ENCODE assay signal across 12 mouse cellular contexts in genomic region chr14:18731154-18731553, GRCm38 (mm10).
A peak's percentile ranks its signal among the peaks of the same experiment; 100 is the strongest.
DNase-seq lines count a peak whose midpoint lies in the region; ATAC-seq and TF ChIP-seq lines count a peak whose summit lies in the region.
"Had no signal": no experiment of that assay in that cellular context is flagged by ENCODE, and none has a peak within 500 bp of the region (broad histone marks: within the 10 kb centered on the region; RNA-seq: fewer than 3 reads in every experiment).

No protein-coding gene starts in this region.

- H3K9ac ChIP-seq in kidney, postnatal 0 days (ENCODE audit: low read depth, low read length): no peak overlapping the region
- no peak overlapping the region for H3K9ac ChIP-seq in kidney, embryonic 15.5 days
- H3K9ac ChIP-seq in midbrain, embryonic 14.5 days (replicated peaks; ENCODE audit: low read length): no peak overlapping the region
- H3K9ac ChIP-seq: neural tube, embryonic 12.5 days had no signal

- WGBS in kidney, postnatal 0 days: 62% methylated on average over 4 of the region's 4 CpGs
- 68% methylated on average over 4 of the region's 4 CpGs for WGBS in kidney, embryonic 15.5 days
- 79% methylated on average over 4 of the region's 4 CpGs for WGBS in midbrain, embryonic 14.5 days

- no peak overlapping the region for H3K4me3 ChIP-seq in kidney, postnatal 0 days (replicated peaks; ENCODE audit: low read depth, low read length)
- no peak overlapping the region for H3K4me3 ChIP-seq in kidney, embryonic 15.5 days (replicated peaks)
- H3K4me3 ChIP-seq in cortical plate, adult 2 months (ENCODE audit: insufficient read depth, low read length): no peak overlapping the region
- H3K4me3 ChIP-seq in midbrain, embryonic 14.5 days (replicated peaks; ENCODE audit: low read depth, low read length): no peak overlapping the region
- H3K4me3 ChIP-seq: erythroblast, embryonic 14.5 days; neural tube, embryonic 12.5 days had no signal

- intact Hi-C loops in heart, postnatal 14 days (cut with DNase I): no loop called here

- no peaks in the 10 kb centered on the region for H3K27me3 ChIP-seq in kidney, postnatal 0 days (ENCODE audit: insufficient read depth, low read length)
- H3K27me3 ChIP-seq in kidney, embryonic 15.5 days: no peaks in the 10 kb centered on the region
- H3K27me3 ChIP-seq in midbrain, embryonic 14.5 days (ENCODE audit: control insufficient read depth, insufficient read depth, low read length): no peaks in the 10 kb centered on the region
- H3K27me3 ChIP-seq: neural tube, embryonic 12.5 days had no signal

- no peaks in the 10 kb centered on the region for H3K36me3 ChIP-seq in kidney, postnatal 0 days (ENCODE audit: insufficient read depth, low read length)
- H3K36me3 ChIP-seq in kidney, embryonic 15.5 days: no peaks in the 10 kb centered on the region
- H3K36me3 ChIP-seq in midbrain, embryonic 14.5 days (ENCODE audit: control insufficient read depth, insufficient read depth, low read length): no peaks in the 10 kb centered on the region
- H3K36me3 ChIP-seq: neural tube, embryonic 12.5 days had no signal

- H3K27ac ChIP-seq in kidney, postnatal 0 days: no peak overlapping the region
- no peak overlapping the region for H3K27ac ChIP-seq in kidney, embryonic 15.5 days
- H3K27ac ChIP-seq in cortical plate, adult 2 months (ENCODE audit: insufficient read depth, low read length): 0 out of 2 replicates have a peak overlapping the region, but pooled peaks have one; percentile 24
- H3K27ac ChIP-seq in midbrain, embryonic 14.5 days (replicated peaks; ENCODE audit: low read depth, low read length): no peak overlapping the region
- H3K27ac ChIP-seq: macrophage; neural tube, embryonic 12.5 days had no signal

- no peaks in the 10 kb centered on the region for H3K4me1 ChIP-seq in kidney, postnatal 0 days (replicated peaks; ENCODE audit: insufficient read depth, low read length)
- H3K4me1 ChIP-seq in kidney, embryonic 15.5 days: no peaks in the 10 kb centered on the region
- peaks cover 3% of the 10 kb centered on the region; the same call in 1 of the 2 replicates for H3K4me1 ChIP-seq in cortical plate, adult 2 months (ENCODE audit: control insufficient read depth, insufficient read depth, low read length)
- no peaks in the 10 kb centered on the region for H3K4me1 ChIP-seq in midbrain, embryonic 14.5 days (ENCODE audit: control insufficient read depth, insufficient read depth, low read length)
- H3K4me1 ChIP-seq: neural tube, embryonic 12.5 days had no signal

- H3K9me3 ChIP-seq in kidney, postnatal 0 days (replicated peaks; ENCODE audit: low read length): no peaks in the 10 kb centered on the region
- no peaks in the 10 kb centered on the region for H3K9me3 ChIP-seq in kidney, embryonic 15.5 days (replicated peaks)
- no peaks in the 10 kb centered on the region for H3K9me3 ChIP-seq in midbrain, embryonic 14.5 days (ENCODE audit: control insufficient read depth, low read length)
- H3K9me3 ChIP-seq: neural tube, embryonic 12.5 days had no signal

- no peak for ATAC-seq in kidney, postnatal 0 days (replicated peaks; ENCODE audit: low FRiP score, low read depth)
- no peak for ATAC-seq in kidney, embryonic 15.5 days (replicated peaks; ENCODE audit: low FRiP score)
- ATAC-seq in midbrain, embryonic 14.5 days (ENCODE audit: low FRiP score, low TSS enrichment): no peak

- H3K4me2 ChIP-seq in kidney, postnatal 0 days (ENCODE audit: low read length): no peak overlapping the region
- H3K4me2 ChIP-seq in kidney, embryonic 15.5 days: no peak overlapping the region
- no peak overlapping the region for H3K4me2 ChIP-seq in midbrain, embryonic 14.5 days (ENCODE audit: low read length)
- H3K4me2 ChIP-seq: neural tube, embryonic 12.5 days had no signal

- peak; percentile 33 for DNase-seq in kidney, postnatal 0 days (ENCODE audit: low spot score)
- DNase-seq in heart, postnatal 14 days: peak; percentile 5 to 9
- DNase-seq in lung, postnatal 25 days (ENCODE audit: low spot score): peak; percentile 24
- DNase-seq in adrenal gland, postnatal 4 days (ENCODE audit: low spot score in 2 of 2): no peak
- no peak for DNase-seq in midbrain, embryonic 14.5 days
- DNase-seq in gastrocnemius, adult 8-10 months (ENCODE audit: low spot score in 2 of 2): no peak
- DNase-seq: cerebellum, adult 9-10 months had no signal

- no peak for TF ChIP-seq CTCF in kidney, postnatal 0 days (IDR thresholded peaks at IDR 0.05; ENCODE audit: low read depth)
- no peak for TF ChIP-seq CTCF in cortical plate, adult 2 months (IDR thresholded peaks at IDR 0.05; ENCODE audit: extremely low read depth, insufficient read depth, low read length)

- TF ChIP-seq POLR2A in cortical plate, adult 2 months (IDR thresholded peaks at IDR 0.05; ENCODE audit: extremely low read depth, insufficient read depth, low read length): no peak

Comparison
In these comparisons a context has a peak if more than half of its experiments do, and no peak if none do; other contexts are left out.
1. DNase-seq: peak in kidney, postnatal 0 days (single experiment), heart, postnatal 14 days (2 of 2) and lung, postnatal 25 days (single experiment); none in adrenal gland, postnatal 4 days (0 of 2), midbrain, embryonic 14.5 days (single experiment) and gastrocnemius, adult 8-10 months (0 of 2).